Mouse (Mus musculus): ENCODE data around the gene Kcnip4. TPM values are rescaled to one million over a fixed set of nuclear protein-coding genes. Genes with fewer than 3 reads are reported as not detected.

Kcnip4 gene
- total and polyA plus RNA-seq, 3 experiments = 0.19 TPM; not detected in 2

DNA sequence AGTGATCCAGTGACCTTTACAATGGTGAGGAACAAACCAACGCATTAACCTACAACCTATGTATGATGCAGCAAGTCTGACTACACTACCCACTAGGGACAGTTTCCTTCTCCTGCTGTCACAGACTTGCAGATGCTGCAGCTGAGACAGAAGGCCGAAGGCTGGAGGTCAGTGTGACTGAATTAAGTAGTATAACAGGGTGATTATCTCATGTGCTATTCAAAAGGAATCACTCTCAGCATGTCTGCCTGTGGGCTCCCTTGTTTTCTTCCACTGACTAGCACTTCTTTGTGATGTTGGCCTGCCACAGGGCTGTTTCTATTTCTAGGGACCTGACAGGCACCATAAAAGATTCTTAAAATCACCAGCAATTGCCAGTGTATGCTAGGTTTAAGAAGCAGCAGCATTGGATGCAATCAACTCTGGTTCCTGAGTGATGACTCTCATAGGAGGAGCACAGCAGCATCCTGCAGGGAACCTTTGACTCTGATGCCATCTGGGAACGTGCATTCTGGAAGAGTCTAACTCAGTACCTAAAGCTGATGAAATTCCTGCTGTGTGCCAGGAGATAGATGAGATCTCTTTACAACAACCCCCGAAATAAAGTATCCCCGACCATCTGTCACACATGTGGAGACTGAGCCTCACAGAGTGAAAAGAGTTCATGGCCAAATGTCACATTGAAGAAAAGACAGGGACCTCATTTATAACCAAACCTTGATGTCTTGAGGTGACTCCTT lies 1035.0 kb downstream of the Kcnip4 start:
- no peak overlapping the region for H3K4me3 ChIP-seq (ENCODE audit: control insufficient read depth in 1 of 2, insufficient read depth in 1 of 2, low read depth in 2 of 2, low read length in 2 of 2)
- H3K36me3 ChIP-seq (ENCODE audit: control insufficient read depth in 1 of 2, insufficient read depth in 2 of 2, low read length in 2 of 2) = peaks cover 0 to 18% of the 10 kb centered on the region in 2 experiments; a peak in 2 of 4 replicates
- no peak overlapping the region for H3K9ac ChIP-seq (ENCODE audit: control insufficient read depth, low read depth, low read length, poor library complexity, severe bottlenecking)
- peaks cover 3 to 11% of the 10 kb centered on the region in 2 experiments for H3K4me1 ChIP-seq (ENCODE audit: control insufficient read depth in 1 of 2, insufficient read depth in 2 of 2, low read length in 2 of 2)
- no peak for TF ChIP-seq USF1 (IDR thresholded peaks at IDR 0.05; ENCODE audit: low read depth, low read length)
- no peak for TF ChIP-seq POLR2AphosphoS2 (IDR thresholded peaks at IDR 0.05; ENCODE audit: low read length)
- no peak for TF ChIP-seq CTCF (IDR thresholded peaks at IDR 0.05 in 2 of 3, conservative IDR thresholded peaks at IDR 0.05 in 1 of 3; ENCODE audit: control insufficient read depth in 1 of 3, insufficient read depth in 1 of 3, low read depth in 2 of 3, low read length in 3 of 3, poor library complexity in 1 of 3, severe bottlenecking in 1 of 3)
- no peak for TF ChIP-seq HCFC1 (IDR thresholded peaks at IDR 0.05; ENCODE audit: low read depth, low read length)
- TF ChIP-seq RAD21 (IDR thresholded peaks at IDR 0.05; ENCODE audit: low read depth, low read length) = no peak
- TF ChIP-seq MAX (IDR thresholded peaks at IDR 0.05; ENCODE audit: low read length) = no peak
- no peak for TF ChIP-seq UBTF (IDR thresholded peaks at IDR 0.05; ENCODE audit: borderline replicate concordance, insufficient read depth, low read depth, low read length)
- no peak for TF ChIP-seq POLR2A (IDR thresholded peaks at IDR 0.05; ENCODE audit: control insufficient read depth in 1 of 2, insufficient read depth in 1 of 2, low read depth in 1 of 2, low read length in 2 of 2, poor library complexity in 1 of 2)
- TF ChIP-seq CHD2 (IDR thresholded peaks at IDR 0.05; ENCODE audit: low read length) = no peak
- no peak for TF ChIP-seq USF2 (IDR thresholded peaks at IDR 0.05; ENCODE audit: borderline replicate concordance in 1 of 2, insufficient read depth in 1 of 2, low read depth in 1 of 2, low read length in 2 of 2)
- TF ChIP-seq NRF1 (IDR thresholded peaks at IDR 0.05; ENCODE audit: insufficient read depth, low read depth, low read length, poor library complexity, severe bottlenecking) = no peak
- TF ChIP-seq EP300 (IDR thresholded peaks at IDR 0.05; ENCODE audit: low read depth in 1 of 2, low read length in 2 of 2) = no peak
- no peak for TF ChIP-seq NELFE (IDR thresholded peaks at IDR 0.05; ENCODE audit: low read depth, low read length)
- TF ChIP-seq MEF2A (IDR thresholded peaks at IDR 0.05; ENCODE audit: extremely low read depth, insufficient replicate concordance, low read depth, low read length, poor library complexity, severe bottlenecking) = no peak
- TF ChIP-seq POLR2AphosphoS5 (IDR thresholded peaks at IDR 0.05; ENCODE audit: borderline replicate concordance, low read depth, low read length) = no peak
- no peak for TF ChIP-seq MYB (IDR thresholded peaks at IDR 0.05; ENCODE audit: low read depth, low read length)
- H3K27ac ChIP-seq (ENCODE audit: control insufficient read depth, low read depth, low read length) = no peak overlapping the region
- H3K27me3 ChIP-seq (ENCODE audit: control insufficient read depth in 1 of 2, insufficient read depth in 2 of 2, low read length in 2 of 2) = no peaks in the 10 kb centered on the region; a peak in 2 of 4 replicates
- no peak for DNase-seq (ENCODE audit: low read depth, low spot score)
- H3K79me2 ChIP-seq (ENCODE audit: control insufficient read depth, insufficient read depth, low read length, poor library complexity) = no peaks in the 10 kb centered on the region
- no peaks in the 10 kb centered on the region for H3K9me3 ChIP-seq (replicated peaks; ENCODE audit: insufficient read depth, low read length)

DNA sequence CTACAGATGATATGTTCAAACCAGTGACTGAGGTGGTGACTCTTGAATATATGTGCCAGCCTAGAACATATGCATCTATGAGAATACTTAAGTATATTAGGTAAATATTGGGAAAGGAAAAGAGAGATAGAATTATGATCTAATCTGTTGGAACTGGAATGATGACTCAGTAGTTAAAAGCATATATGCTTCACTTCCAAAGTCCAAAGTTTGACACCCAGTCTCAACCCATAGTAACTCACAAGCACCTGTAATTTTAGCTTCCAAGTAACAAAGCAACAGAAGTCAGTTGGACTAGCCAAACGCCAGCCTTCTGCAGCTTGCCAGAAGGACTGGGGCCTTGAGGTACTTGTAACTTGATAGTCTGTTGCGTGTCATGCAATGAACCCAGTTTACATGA lies 1041.6 kb downstream of the Kcnip4 start:
- no peak for TF ChIP-seq KAT2A (conservative IDR thresholded peaks at IDR 0.05; ENCODE audit: low read depth, low read length)
- no peak for TF ChIP-seq ZNF384 (IDR thresholded peaks at IDR 0.05; ENCODE audit: low read depth, low read length)
- TF ChIP-seq USF1 (IDR thresholded peaks at IDR 0.05; ENCODE audit: low read depth, low read length) = no peak
- no peak for TF ChIP-seq CHD2 (IDR thresholded peaks at IDR 0.05; ENCODE audit: low read length)
- TF ChIP-seq UBTF (IDR thresholded peaks at IDR 0.05; ENCODE audit: borderline replicate concordance, insufficient read depth, low read depth, low read length) = no peak
- TF ChIP-seq RAD21 (IDR thresholded peaks at IDR 0.05; ENCODE audit: low read depth, low read length) = no peak
- no peak for TF ChIP-seq HCFC1 (IDR thresholded peaks at IDR 0.05; ENCODE audit: low read depth, low read length)
- TF ChIP-seq MYC (IDR thresholded peaks at IDR 0.05; ENCODE audit: low read depth, low read length) = no peak
- no peak for TF ChIP-seq ZC3H11A (IDR thresholded peaks at IDR 0.05; ENCODE audit: low read depth, low read length)
- no peak for TF ChIP-seq POLR2AphosphoS5 (IDR thresholded peaks at IDR 0.05; ENCODE audit: borderline replicate concordance, low read depth, low read length)
- TF ChIP-seq RCOR1 (IDR thresholded peaks at IDR 0.05; ENCODE audit: low read depth, low read length) = no peak
- TF ChIP-seq E2F4 (IDR thresholded peaks at IDR 0.05; ENCODE audit: borderline replicate concordance, low read depth, low read length) = no peak
- TF ChIP-seq TCF12 (IDR thresholded peaks at IDR 0.05; ENCODE audit: low read depth, low read length) = no peak
- TF ChIP-seq GABPA (IDR thresholded peaks at IDR 0.05; ENCODE audit: low read depth, low read length) = no peak
- TF ChIP-seq SIN3A (IDR thresholded peaks at IDR 0.05; ENCODE audit: low read length) = no peak
- Histone ChIP-seq H3K9ac (ENCODE audit: control insufficient read depth, low read depth, low read length, poor library complexity, severe bottlenecking) (no peak overlapping the region), H3K9me3 (replicated peaks; ENCODE audit: insufficient read depth, low read length) (no peaks in the 10 kb centered on the region), H3K4me3 (ENCODE audit: control insufficient read depth in 1 of 2, insufficient read depth in 1 of 2, low read depth in 2 of 2, low read length in 2 of 2) (no peak overlapping the region), H3K79me2 (ENCODE audit: control insufficient read depth, insufficient read depth, low read length, poor library complexity) (no peaks in the 10 kb centered on the region), H3K4me1 (ENCODE audit: control insufficient read depth in 1 of 2, insufficient read depth in 2 of 2, low read length in 2 of 2) (no peaks in the 10 kb centered on the region), H3K36me3 (ENCODE audit: control insufficient read depth in 1 of 2, insufficient read depth in 2 of 2, low read length in 2 of 2) (no peaks in the 10 kb centered on the region), H3K27ac (ENCODE audit: control insufficient read depth, low read depth, low read length) (no peak overlapping the region), H3K27me3 (ENCODE audit: control insufficient read depth in 1 of 2, insufficient read depth in 2 of 2, low read length in 2 of 2) (peaks cover 0 to 5% of the 10 kb centered on the region in 2 experiments)
- no peak for DNase-seq (ENCODE audit: low read depth, low spot score)

All from MEL (cell line).